ENCODE assay signal across 28 mouse cellular contexts in the genomic region with DNA sequence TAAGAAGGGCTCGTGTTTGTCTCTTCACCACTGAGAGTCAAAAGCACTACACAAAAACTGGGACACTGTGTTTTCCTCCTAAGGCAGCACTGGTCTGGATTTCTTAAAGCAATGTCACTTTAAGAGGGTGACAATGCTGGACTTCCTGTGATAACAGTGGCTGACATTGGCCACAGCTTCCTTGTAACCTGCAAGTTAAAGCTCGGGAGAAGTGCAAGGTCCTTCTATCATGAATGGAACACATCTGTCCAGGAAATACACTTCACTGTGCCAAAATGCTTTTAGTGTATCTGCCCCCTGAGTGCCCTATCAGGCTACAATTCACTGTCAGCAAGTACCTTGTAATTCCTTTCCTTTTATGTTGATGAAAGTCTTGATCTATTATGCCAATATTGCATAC.
DNase-seq lines count a peak whose midpoint lies in the region; ATAC-seq and TF ChIP-seq lines count a peak whose summit lies in the region.
"Had no signal": no experiment of that assay in that cellular context is flagged by ENCODE, and none has a peak within 500 bp of the region (broad histone marks: within the 10 kb centered on the region; RNA-seq: fewer than 3 reads in every experiment).

No protein-coding gene starts in this region.

- no peaks in the 10 kb centered on the region for H3K27me3 ChIP-seq in heart, embryonic 11.5 days (ENCODE audit: control insufficient read depth, insufficient read depth, low read length)
- no peaks in the 10 kb centered on the region for H3K27me3 ChIP-seq in heart, postnatal 0 days (ENCODE audit: control insufficient read depth, insufficient read depth, low read length)
- H3K27me3 ChIP-seq: forebrain, embryonic 12.5 days; kidney, embryonic 15.5 days; limb, embryonic 12.5 days; liver, embryonic 15.5 days; midbrain, embryonic 13.5 days had no signal

- intact Hi-C loops in heart, postnatal 14 days (cut with DNase I), result no loop called here

- H3K36me3 ChIP-seq in heart, embryonic 11.5 days (ENCODE audit: control insufficient read depth, insufficient read depth, low read length), result no peaks in the 10 kb centered on the region
- no peaks in the 10 kb centered on the region for H3K36me3 ChIP-seq in heart, postnatal 0 days (replicated peaks; ENCODE audit: control insufficient read depth, insufficient read depth, low read length)
- H3K36me3 ChIP-seq: forebrain, embryonic 12.5 days; kidney, embryonic 15.5 days; limb, embryonic 12.5 days; liver, embryonic 15.5 days; midbrain, embryonic 13.5 days had no signal

- H3K9me3 ChIP-seq in heart, embryonic 11.5 days (replicated peaks; ENCODE audit: control insufficient read depth, low read length), result no peaks in the 10 kb centered on the region
- H3K9me3 ChIP-seq in heart, postnatal 0 days (replicated peaks; ENCODE audit: control insufficient read depth, low read length), result no peaks in the 10 kb centered on the region
- H3K9me3 ChIP-seq: forebrain, embryonic 12.5 days; kidney, embryonic 15.5 days; limb, embryonic 12.5 days; liver, embryonic 15.5 days; midbrain, embryonic 13.5 days had no signal

- no peaks in the 10 kb centered on the region for H3K4me1 ChIP-seq in heart, embryonic 11.5 days (ENCODE audit: control insufficient read depth, insufficient read depth, low read length)
- peaks cover 3% of the 10 kb centered on the region; the same call in 1 of the 2 replicates for H3K4me1 ChIP-seq in heart, postnatal 0 days (ENCODE audit: control insufficient read depth, insufficient read depth)
- H3K4me1 ChIP-seq: forebrain, embryonic 12.5 days; kidney, embryonic 15.5 days; limb, embryonic 12.5 days; liver, embryonic 15.5 days; midbrain, embryonic 13.5 days had no signal

- no peak overlapping the region for H3K4me2 ChIP-seq in heart, embryonic 11.5 days
- H3K4me2 ChIP-seq in heart, postnatal 0 days (ENCODE audit: low read depth, low read length), result no peak overlapping the region
- H3K4me2 ChIP-seq: forebrain, embryonic 12.5 days; kidney, embryonic 15.5 days; limb, embryonic 12.5 days; liver, embryonic 15.5 days; lung, embryonic 14.5 days; midbrain, embryonic 13.5 days had no signal

- TF ChIP-seq CTCF in heart, postnatal 0 days (IDR thresholded peaks at IDR 0.05; ENCODE audit: low read depth), result no peak

- no peak for DNase-seq in heart, postnatal 14 days
- peak; percentile 29 for DNase-seq in heart, postnatal 0 days (ENCODE audit: low spot score)
- no peak for DNase-seq in heart, adult 18-20 months
- no peak for DNase-seq in thymus, postnatal 0 days (ENCODE audit: low spot score)
- no peak for DNase-seq in ovary, postnatal 36 days (ENCODE audit: low spot score)
- DNase-seq: adrenal gland, postnatal 14 days; cerebellum, adult 11-12 months; cerebellum, adult 9-11 months; forebrain, postnatal 0 days; heart, adult 11 months; kidney, adult 18-20 months; kidney, postnatal 25 days; lung, embryonic 14.5 days; lung, postnatal 14 days; retina, postnatal 1 day; right cerebral cortex, postnatal 14 days; thymus, postnatal 25 days had no signal

- peak; percentile 42; the same call in 1 of the 2 replicates for ATAC-seq in heart, embryonic 11.5 days (replicated peaks; ENCODE audit: insufficient number of reproducible peaks, low FRiP score, low TSS enrichment)
- ATAC-seq in heart, postnatal 0 days (ENCODE audit: insufficient read depth, low read depth), result no peak
- peak; percentile 30; the same call in 1 of the 2 replicates for ATAC-seq in granulocyte monocyte progenitor cell, adult 5-6 weeks (replicated peaks; ENCODE audit: poor library complexity, severe bottlenecking)
- ATAC-seq: forebrain, postnatal 0 days; hindbrain, embryonic 16.5 days; midbrain, embryonic 13.5 days had no signal

- WGBS in heart, embryonic 11.5 days (ENCODE audit: insufficient replicate concordance), result 11% methylated on average over 2 of the region's 2 CpGs
- WGBS in heart, postnatal 0 days, result 12% methylated on average over 2 of the region's 2 CpGs

- no peak overlapping the region for H3K4me3 ChIP-seq in heart, embryonic 11.5 days (ENCODE audit: low read depth, low read length)
- H3K4me3 ChIP-seq in heart, postnatal 0 days (ENCODE audit: low read depth, low read length), result no peak overlapping the region
- H3K4me3 ChIP-seq: erythroblast, embryonic 14.5 days; forebrain, embryonic 12.5 days; kidney, embryonic 15.5 days; layer of hippocampus, adult 2 months; left cerebral cortex, adult 2 months; limb, embryonic 12.5 days; liver, embryonic 15.5 days; midbrain, embryonic 13.5 days had no signal

- no peak for TF ChIP-seq EP300 in heart, postnatal 0 days (IDR thresholded peaks at IDR 0.05; ENCODE audit: low read depth)

- no peak overlapping the region for H3K9ac ChIP-seq in heart, embryonic 11.5 days (ENCODE audit: low read depth, low read length)
- H3K9ac ChIP-seq in heart, postnatal 0 days (replicated peaks; ENCODE audit: low read depth, low read length), result no peak overlapping the region
- H3K9ac ChIP-seq: forebrain, embryonic 12.5 days; forebrain, postnatal 0 days; kidney, embryonic 15.5 days; limb, embryonic 12.5 days; liver, embryonic 15.5 days; lung, embryonic 14.5 days; midbrain, embryonic 13.5 days had no signal

- H3K27ac ChIP-seq in heart, embryonic 11.5 days (ENCODE audit: low read depth, low read length), result no peak overlapping the region; the same call in 1 of the 2 replicates
- H3K27ac ChIP-seq in heart, postnatal 0 days (ENCODE audit: low read depth), result no peak overlapping the region
- H3K27ac ChIP-seq: forebrain, embryonic 12.5 days; kidney, embryonic 15.5 days; layer of hippocampus, adult 2 months; left cerebral cortex, adult 2 months; limb, embryonic 12.5 days; liver, embryonic 15.5 days; midbrain, embryonic 13.5 days had no signal
